Mouse (Mus musculus) right cerebral cortex, postnatal 36 days (tissue): ENCODE results near the gene Itga11.
"Not testable (repeated sequence)": the region's sequence is repeated elsewhere in the genome, so short reads cannot be mapped to it uniquely, and the experiment has no call there.

ENCODE experiments used
- DNase-seq, 2 experiments: peaks; one replicate each; pipeline ENCODE4 v3.0.0; 2022; ENCODE audit warnings: low spot score in 2 of 2, mixed read lengths in 1 of 2

Gene Itga11

GRCm38 (mm10) chr9:62763478-62763877, 85.9 kb downstream of the Itga11 start:
- peak; percentile 61 to 65 for DNase-seq

GRCm38 (mm10) chr9:62765346-62765745, 87.7 kb downstream of the Itga11 start:
- no peak for DNase-seq

- no peak for DNase-seq
Observed at GRCm38 (mm10) chr9:62767464-62767863, 89.8 kb downstream of the Itga11 start.

- DNase-seq, result no peak
Observed at GRCm38 (mm10) chr9:62768361-62768760, 90.7 kb downstream of the Itga11 start.

- DNase-seq, result no peak
Observed at GRCm38 (mm10) chr9:62772746-62773145, 95.1 kb downstream of the Itga11 start.

GRCm38 (mm10) chr9:62775464-62775863, 97.8 kb downstream of the Itga11 start:
- no peak for DNase-seq

- DNase-seq, result peak in 1 of 2 experiments; percentile 46
Observed at GRCm38 (mm10) chr9:62777461-62777860, 99.8 kb downstream of the Itga11 start.

- DNase-seq, result no peak
Observed at GRCm38 (mm10) chr9:62778721-62779120, 101.1 kb downstream of the Itga11 start.

GRCm38 (mm10) chr9:62781965-62782364, 104.3 kb downstream of the Itga11 start:
- no peak for DNase-seq

- peak; percentile 83 to 91 for DNase-seq
Observed at GRCm38 (mm10) chr9:62782976-62783781, 105.6 kb downstream of the Itga11 start.

GRCm38 (mm10) chr9:62784233-62784632, 106.6 kb downstream of the Itga11 start:
- DNase-seq, result no peak

GRCm38 (mm10) chr9:62786721-62787120, 109.1 kb downstream of the Itga11 start:
- DNase-seq, result peak; percentile 47 to 49

- no peak for DNase-seq
Observed at GRCm38 (mm10) chr9:62789856-62790255, 112.2 kb downstream of the Itga11 start.

GRCm38 (mm10) chr9:62799218-62799617, 121.6 kb downstream of the Itga11 start:
- DNase-seq, result not testable (repeated sequence)

- DNase-seq, result no peak
Observed at GRCm38 (mm10) chr9:62810095-62810494, 132.5 kb downstream of the Itga11 start.

- no peak for DNase-seq
Observed at GRCm38 (mm10) chr9:62810543-62811515, 133.2 kb downstream of the Itga11 start.

- DNase-seq, result peak; percentile 83 to 86
Observed at GRCm38 (mm10) chr9:62811516-62812121, 134.0 kb downstream of the Itga11 start, which contains the start of gene Fem1b. Fem1b (minus strand) TSS chr9:62811934.

- no peak for DNase-seq
Observed at GRCm38 (mm10) chr9:62812216-62813049, 134.8 kb downstream of the Itga11 start.

- no peak for DNase-seq
Observed at GRCm38 (mm10) chr9:62814751-62815150, 137.1 kb downstream of the Itga11 start.

- no peak for DNase-seq
Observed at GRCm38 (mm10) chr9:62816323-62817098, 138.9 kb downstream of the Itga11 start.
